Mouse (Mus musculus) adrenal gland, postnatal 4 days (tissue): ENCODE results near the gene Fam213b. TPM values are rescaled to one million over a fixed set of nuclear protein-coding genes. Genes with fewer than 3 reads are reported as not detected.

Experiments
- DNase-seq, 2 experiments: peaks; one replicate each; pipeline ENCODE4 v3.0.0; 2021 to 2022; ENCODE audit warnings: low spot score in 2 of 2, mixed read lengths in 2 of 2
- total RNA-seq, 2 experiments: library from RNA; stranded (reverse); gene quantifications; 2 replicates each; pipeline ENCODE4 v1.2.3; 2021

Gene Fam213b
- total RNA-seq, 2 experiments from 2014 or later = 35.7 to 41.1 TPM

GRCm38 (mm10) chr4:154855721-154856479 lies 43.0 kb downstream of the Fam213b start:
- peak; percentile 35 to 39 for DNase-seq

GRCm38 (mm10) chr4:154854676-154855345 lies 44.1 kb downstream of the Fam213b start:
- no peak for DNase-seq

GRCm38 (mm10) chr4:154853881-154854280 lies 45.1 kb downstream of the Fam213b start:
- no peak for DNase-seq

GRCm38 (mm10) chr4:154852696-154853095 lies 46.2 kb downstream of the Fam213b start:
- DNase-seq = no peak

Other genes starting within 250 kb of the Fam213b start
- gene Actrt2, start 231.3 kb downstream of the Fam213b start, total RNA-seq = not detected
- under 1 TPM; 0.31 to 0.62 TPM for gene Ttc34, start 61.7 kb downstream of the Fam213b start, total RNA-seq
- gene Mmel1, start 29.6 kb downstream of the Fam213b start, total RNA-seq = under 1 TPM; 0.65 to 0.76 TPM
- 10 to 100 TPM; 10.6 to 13.2 TPM for gene Tnfrsf14, start 29.4 kb upstream of the Fam213b start, total RNA-seq
- 1 to 10 TPM in 1 of 2 experiments, under 1 TPM in 1; 0.96 to 2.2 TPM for gene Hes5, start 61.8 kb upstream of the Fam213b start, total RNA-seq
- gene Pank4, start 65.0 kb upstream of the Fam213b start, total RNA-seq = 10 to 100 TPM; 32.4 to 39.2 TPM
- 1 to 10 TPM; 1.1 to 1.6 TPM for gene Plch2, start 157.6 kb upstream of the Fam213b start, total RNA-seq
- gene Pex10, start 167.9 kb upstream of the Fam213b start, total RNA-seq = 10 to 100 TPM; 25.6 to 27.5 TPM
- gene Rer1, start 187.2 kb upstream of the Fam213b start, total RNA-seq = 10 to 100 TPM; 90.8 to 96.1 TPM
- 10 to 100 TPM; 12.1 to 14.9 TPM for gene Morn1, start 187.4 kb upstream of the Fam213b start, total RNA-seq